Mouse (Mus musculus): ENCODE measurements around the gene Gm128.

- TF ChIP-seq POLR2A (IDR thresholded peaks at IDR 0.05; ENCODE audit: borderline replicate concordance, low read depth, low read length) (no peak), CTCF (IDR thresholded peaks at IDR 0.05; ENCODE audit: low read depth, low read length) (no peak)
These were observed 9.8 kb downstream of the Gm128 start, which contains the start of gene Mllt11 for GRCm38 (mm10) chr3:95231298-95232221.

Data from bone marrow macrophage, adult 2 months (primary cell).